Mouse (Mus musculus) activated CD4-positive, CD25-positive, alpha-beta regulatory T cell (primary cell): ENCODE measurements around the gene Fndc11. TPM values are rescaled to one million over a fixed set of nuclear protein-coding genes. Genes with fewer than 3 reads are reported as not detected.

ENCODE experiments used
- polyA plus RNA-seq, 2 experiments: library from polyadenylated mRNA; unstranded; fragments of 100-300 nt; shearing (Covaris generic); gene quantifications; one replicate each; pipeline ENCODE4 v1.2.1; 2017

Fndc11 gene
- polyA plus RNA-seq: under 1 TPM; 0.34 to 0.95 TPM

DNA sequence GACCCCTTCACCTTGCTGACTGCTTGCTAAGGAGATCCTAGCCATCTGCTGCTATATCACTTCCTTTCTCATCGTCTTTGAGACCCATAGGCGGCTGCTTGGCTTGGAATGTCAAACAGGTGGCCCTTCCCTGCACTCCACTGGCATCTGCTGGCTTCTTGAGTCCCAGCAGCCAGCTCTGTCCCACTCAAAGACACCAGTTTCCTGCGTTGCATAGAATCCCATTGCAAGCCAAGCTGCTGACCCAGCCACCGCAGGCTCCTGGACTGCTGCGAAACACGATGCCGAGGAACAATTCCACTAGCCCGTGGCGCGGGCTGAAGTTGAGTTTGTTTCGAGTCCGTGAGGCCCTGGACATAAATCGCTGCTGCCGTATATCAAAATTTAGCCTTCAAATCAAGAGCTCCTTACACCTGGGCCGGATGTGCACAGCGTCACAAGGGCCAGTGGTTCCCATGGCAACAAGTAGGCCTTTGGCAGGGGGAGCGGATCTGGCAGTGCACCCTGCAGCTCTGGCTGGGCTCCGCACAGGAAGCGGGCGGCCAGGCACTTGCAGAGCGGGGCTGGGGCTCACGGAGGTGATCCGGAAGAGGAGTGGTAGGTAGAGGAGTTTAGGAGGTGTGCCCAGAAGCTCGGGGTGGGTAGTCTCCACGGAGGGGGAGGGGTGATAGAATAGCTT is at the start of gene Fndc11:
TSS of gene Fndc11 (plus strand) at position 476 of the 679 bp plus-strand sequence.

GRCm38 (mm10) chr2:181187121-181188000 is 32.5 kb upstream of the Fndc11 start, which contains the start of gene Ppdpf:
Gene Ppdpf, plus strand, starts transcription at chr2:181187247.

GRCm38 (mm10) chr2:181202422-181202821 is 17.4 kb upstream of the Fndc11 start, which contains the start of gene Ptk6:
Gene Ptk6, minus strand, starts transcription at chr2:181202789.

DNA sequence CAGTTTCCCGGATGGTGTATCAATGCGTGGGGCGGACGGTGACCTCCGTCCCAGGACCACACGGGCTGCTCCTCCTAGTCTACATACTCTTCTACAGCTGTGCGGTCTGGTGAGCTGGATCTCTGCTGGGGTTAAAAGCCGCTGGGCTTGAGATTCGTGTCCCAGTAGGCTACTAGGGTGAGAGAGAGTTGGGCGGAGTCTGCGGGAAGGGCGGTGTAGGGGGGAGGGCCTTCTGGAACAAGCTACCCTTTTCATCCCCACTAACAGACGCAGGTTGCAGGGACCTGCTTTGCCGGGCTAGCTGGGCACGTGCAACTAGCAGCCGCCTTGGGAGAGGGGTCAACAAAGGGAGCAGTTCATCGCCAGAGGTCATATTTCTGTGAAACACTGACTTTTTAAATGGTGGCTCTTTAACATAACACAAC is 6.8 kb upstream of the Fndc11 start, which contains the start of gene Srms:
TSS of gene Srms (minus strand) at position 165 of the 425 bp plus-strand sequence.

DNA sequence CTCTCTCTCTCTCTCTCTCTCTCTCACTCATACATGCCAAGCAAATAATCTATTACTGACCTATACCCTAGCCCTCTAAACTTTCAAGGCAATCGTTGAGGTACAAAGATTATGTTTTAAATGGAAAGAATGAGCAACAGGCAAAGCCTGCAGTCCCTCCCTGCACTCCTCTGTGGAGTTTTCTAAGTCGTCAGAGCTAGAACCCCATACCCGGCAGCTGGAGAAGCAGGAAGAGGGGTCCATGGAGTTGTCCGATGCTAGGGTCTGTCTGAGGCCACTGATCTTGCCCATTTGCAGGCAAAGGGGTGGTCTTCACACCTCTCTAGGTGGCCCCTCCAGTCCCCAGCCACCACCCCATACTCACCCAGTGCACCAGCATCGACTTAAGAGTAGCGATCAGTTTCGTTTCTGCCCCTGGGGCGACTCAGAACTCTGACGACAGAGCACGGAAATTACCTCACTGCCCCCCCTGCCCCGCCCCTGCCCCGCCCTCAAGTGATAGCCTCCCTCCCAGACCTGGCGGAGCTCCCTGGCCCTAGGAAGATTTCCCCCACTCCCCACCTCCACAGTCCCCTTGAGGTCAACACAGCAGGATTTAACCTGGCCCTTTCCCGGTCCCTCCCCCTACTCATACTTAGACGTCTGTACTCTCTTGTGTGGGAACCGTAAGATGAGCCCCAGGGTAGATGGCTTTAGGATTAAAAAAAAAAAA is 21.9 kb downstream of the Fndc11 start, which contains the start of gene Helz2:
TSS of gene Helz2 (minus strand) at position 426 of the 712 bp plus-strand sequence.

Other genes with a start within 250 kb of the Fndc11 start
- under 1 TPM; 0.28 to 0.94 TPM for gene Col20a1, start 233.5 kb upstream of the Fndc11 start, polyA plus RNA-seq
- not detected for gene Chrna4, start 176.5 kb upstream of the Fndc11 start, polyA plus RNA-seq
- gene Kcnq2, start 84.7 kb upstream of the Fndc11 start, polyA plus RNA-seq: under 1 TPM; 0.07 to 0.31 TPM
- not detected for gene Eef1a2, start 63.0 kb upstream of the Fndc11 start, polyA plus RNA-seq
- gene Ppdpf, start 32.8 kb upstream of the Fndc11 start, polyA plus RNA-seq: 100 to 1,000 TPM; 323 to 350 TPM
- gene Ptk6, start 17.2 kb upstream of the Fndc11 start, polyA plus RNA-seq: under 1 TPM in 1 of 2 experiments, not detected in 1; 0.15 TPM
- gene Srms, start 6.8 kb upstream of the Fndc11 start, polyA plus RNA-seq: 1 to 10 TPM in 1 of 2 experiments, under 1 TPM in 1; 0.61 to 1.1 TPM
- 10 to 100 TPM; 13.5 to 25.3 TPM for gene Helz2, start 22.0 kb downstream of the Fndc11 start, polyA plus RNA-seq
- 10 to 100 TPM; 21.0 to 21.7 TPM for gene Gmeb2, start 68.0 kb downstream of the Fndc11 start, polyA plus RNA-seq
- not detected for gene Stmn3, start 94.5 kb downstream of the Fndc11 start, polyA plus RNA-seq
- 10 to 100 TPM; 27.0 to 40.5 TPM for gene Rtel1, start 99.7 kb downstream of the Fndc11 start, polyA plus RNA-seq
- gene Zgpat, start 144.9 kb downstream of the Fndc11 start, polyA plus RNA-seq: 10 to 100 TPM; 65.8 to 79.5 TPM
- 100 to 1,000 TPM; 119 TPM for gene Arfrp1, start 145.4 kb downstream of the Fndc11 start, polyA plus RNA-seq
- gene Lime1, start 160.1 kb downstream of the Fndc11 start, polyA plus RNA-seq: 100 to 1,000 TPM; 372 to 468 TPM
- 1 to 10 TPM in 1 of 2 experiments, under 1 TPM in 1; 0.96 to 2.5 TPM for gene Zbtb46, start 239.4 kb downstream of the Fndc11 start, polyA plus RNA-seq